In the genomic region with DNA sequence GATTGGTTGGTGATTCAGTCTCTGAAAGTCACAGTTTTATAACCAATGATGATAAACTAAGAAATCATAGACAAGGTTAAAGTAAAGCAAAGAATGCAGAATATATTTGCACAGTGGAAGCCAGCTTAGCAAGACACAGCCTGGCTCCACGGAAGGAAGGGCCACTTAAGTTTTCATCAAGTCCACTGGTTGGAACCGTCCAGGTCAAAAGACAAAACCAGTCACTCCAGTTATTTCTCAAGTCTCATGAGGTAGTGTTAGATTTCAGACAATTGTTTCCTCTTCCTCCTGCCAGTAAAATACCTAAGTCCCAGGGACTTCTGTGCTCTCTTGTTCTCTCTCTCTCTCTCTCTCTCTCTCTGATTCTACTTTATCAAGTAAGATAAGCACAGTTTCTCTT, we compare ENCODE assay signal across 12 mouse cellular contexts.
"Had no signal": no experiment of that assay in that cellular context is flagged by ENCODE, and none has a peak within 500 bp of the region (broad histone marks: within the 10 kb centered on the region; RNA-seq: fewer than 3 reads in every experiment).

No protein-coding gene starts in this region.

- H3K36me3 ChIP-seq: hindbrain, embryonic 15.5 days; kidney, embryonic 15.5 days; limb, embryonic 15.5 days; liver, embryonic 13.5 days; midbrain, embryonic 12.5 days; neural tube, embryonic 13.5 days had no signal

- DNase-seq: kidney, adult 2 months; kidney, postnatal 25 days; liver, embryonic 13.5 days; liver, postnatal 0 days; retina, postnatal 1 day had no signal

- ATAC-seq: liver, postnatal 0 days; midbrain, embryonic 16.5 days had no signal

- H3K27me3 ChIP-seq: hindbrain, embryonic 15.5 days; kidney, embryonic 15.5 days; limb, embryonic 15.5 days; liver, embryonic 13.5 days; midbrain, embryonic 12.5 days; neural tube, embryonic 13.5 days had no signal

- H3K27ac ChIP-seq: hindbrain, embryonic 15.5 days; kidney, embryonic 15.5 days; left cerebral cortex, adult 2 months; limb, embryonic 15.5 days; liver, embryonic 13.5 days; midbrain, embryonic 12.5 days; neural tube, embryonic 13.5 days had no signal

- H3K9ac ChIP-seq: hindbrain, embryonic 15.5 days; kidney, embryonic 15.5 days; limb, embryonic 15.5 days; liver, embryonic 13.5 days; liver, postnatal 0 days; midbrain, embryonic 12.5 days; neural tube, embryonic 13.5 days had no signal

- H3K4me1 ChIP-seq: hindbrain, embryonic 15.5 days; kidney, embryonic 15.5 days; liver, embryonic 13.5 days; midbrain, embryonic 12.5 days; neural tube, embryonic 13.5 days had no signal

- H3K9me3 ChIP-seq: hindbrain, embryonic 15.5 days; kidney, embryonic 15.5 days; limb, embryonic 15.5 days; liver, embryonic 13.5 days; midbrain, embryonic 12.5 days; neural tube, embryonic 13.5 days had no signal

- H3K4me2 ChIP-seq: hindbrain, embryonic 15.5 days; kidney, embryonic 15.5 days; limb, embryonic 15.5 days; liver, embryonic 13.5 days; midbrain, embryonic 12.5 days; neural tube, embryonic 13.5 days had no signal

- H3K4me3 ChIP-seq: hindbrain, embryonic 15.5 days; kidney, embryonic 15.5 days; left cerebral cortex, adult 2 months; limb, embryonic 15.5 days; liver, embryonic 13.5 days; midbrain, embryonic 12.5 days; neural tube, embryonic 13.5 days had no signal
